Mouse (Mus musculus): ENCODE data around the gene Rph3al. TPM values are rescaled to one million over a fixed set of nuclear protein-coding genes. Genes with fewer than 3 reads are reported as not detected.

Rph3al gene
- total and polyA plus RNA-seq, 2 experiments from 2014 or later = 3.0 to 4.0 TPM

DNA sequence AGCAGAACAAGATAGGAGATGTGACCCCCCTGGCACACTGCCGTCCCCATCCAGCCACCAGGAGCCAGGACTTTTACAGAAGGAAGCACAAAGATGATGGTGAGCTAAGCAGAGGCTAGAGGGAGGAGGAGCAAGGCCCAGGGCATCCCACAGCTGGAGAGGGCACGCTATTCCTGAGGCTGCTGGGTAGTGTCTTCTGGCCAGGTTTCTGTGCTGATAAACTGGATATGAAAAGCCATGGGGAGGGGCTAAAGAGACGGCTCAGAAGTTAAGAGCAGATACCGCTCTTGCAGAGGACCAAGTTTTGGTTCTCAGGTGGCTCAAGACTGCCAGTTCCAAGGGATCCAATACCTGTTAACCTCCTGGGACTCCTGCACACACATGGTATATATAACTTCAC is 76.6 kb downstream of the Rph3al start:
- no peak overlapping the region for H3K4me2 ChIP-seq (ENCODE audit: low read depth, low read length, poor library complexity, severe bottlenecking)
- H3K4me1 ChIP-seq (ENCODE audit: insufficient read depth, low read length) = peaks cover 10% of the 10 kb centered on the region
- H3K9ac ChIP-seq (replicated peaks; ENCODE audit: low read length, poor library complexity, severe bottlenecking) = no peak overlapping the region
- no peak for DNase-seq (ENCODE audit: low spot score)
- no peak for TF ChIP-seq CTCF (IDR thresholded peaks at IDR 0.05)
- 0 out of 2 replicates have a peak, but pooled peaks cover 1% of the 10 kb centered on the region for H3K27me3 ChIP-seq (ENCODE audit: insufficient read depth, low read length)
- no peak overlapping the region for H3K4me3 ChIP-seq (ENCODE audit: low read depth, low read length)
- H3K27ac ChIP-seq (ENCODE audit: low read depth, low read length) = no peak overlapping the region
- no peaks in the 10 kb centered on the region for H3K9me3 ChIP-seq (ENCODE audit: low read length)
- WGBS = 48% methylated on average over 4 of the region's 4 CpGs
- H3K36me3 ChIP-seq (ENCODE audit: insufficient read depth, low read length) = no peaks in the 10 kb centered on the region
- ATAC-seq (ENCODE audit: low FRiP score) = no peak

DNA sequence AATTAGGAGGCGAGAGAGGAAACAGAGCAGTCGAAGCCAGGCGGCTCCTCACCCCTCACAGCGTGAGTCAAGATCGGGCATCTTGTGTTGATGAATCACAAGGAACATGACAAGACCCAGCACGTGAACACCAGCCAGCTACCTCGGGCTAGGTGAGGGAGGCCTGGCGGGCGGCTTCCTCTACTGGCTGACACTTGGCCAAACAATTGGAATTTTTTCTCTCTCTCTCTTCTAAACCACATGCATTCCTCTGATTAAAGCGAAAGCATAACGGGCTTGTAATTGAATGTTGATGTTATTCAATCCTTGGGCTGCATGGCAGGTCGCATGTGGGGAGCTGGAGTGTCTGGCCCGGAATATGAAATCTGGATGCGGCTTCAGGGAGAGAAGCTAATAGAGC is 77.0 kb downstream of the Rph3al start:
- Histone ChIP-seq H3K9ac (replicated peaks; ENCODE audit: low read length, poor library complexity, severe bottlenecking) (no peak overlapping the region), H3K27me3 (ENCODE audit: insufficient read depth, low read length) (no peaks in the 10 kb centered on the region), H3K9me3 (ENCODE audit: low read length) (no peaks in the 10 kb centered on the region), H3K4me3 (ENCODE audit: low read depth, low read length) (no peak overlapping the region), H3K27ac (ENCODE audit: low read depth, low read length) (no peak overlapping the region), H3K36me3 (ENCODE audit: insufficient read depth, low read length) (no peaks in the 10 kb centered on the region), H3K4me2 (ENCODE audit: low read depth, low read length, poor library complexity, severe bottlenecking) (no peak overlapping the region), H3K4me1 (ENCODE audit: insufficient read depth, low read length) (peaks cover 10% of the 10 kb centered on the region)
- no peak; the same call in 1 of the 2 replicates for TF ChIP-seq CTCF (IDR thresholded peaks at IDR 0.05)
- DNase-seq (ENCODE audit: low spot score) (no peak), ATAC-seq (ENCODE audit: low FRiP score) (no peak)
- 40% methylated on average over 14 of the region's 14 CpGs for WGBS

DNA sequence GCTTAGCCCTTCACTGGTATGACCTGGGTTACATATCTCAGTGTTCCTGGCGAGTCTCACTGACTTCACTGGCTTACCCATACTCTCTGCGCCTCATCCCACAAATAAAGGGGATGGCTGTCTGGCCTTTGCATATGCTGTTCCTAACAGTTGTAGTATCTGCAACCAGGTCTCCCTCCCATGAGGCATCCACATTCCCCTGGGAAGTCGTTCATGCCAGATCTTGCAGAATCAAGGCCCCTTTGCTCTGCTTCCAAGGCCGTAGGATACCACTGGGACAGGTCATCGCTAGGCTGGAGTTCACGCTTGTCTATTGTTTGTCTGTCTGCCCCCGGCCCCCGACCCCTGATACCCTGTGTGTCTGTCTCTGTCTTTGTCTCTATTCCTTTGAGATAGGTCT is 78.8 kb downstream of the Rph3al start:
- H3K9ac ChIP-seq (replicated peaks; ENCODE audit: low read length, poor library complexity, severe bottlenecking) = no peak overlapping the region
- H3K4me1 ChIP-seq (ENCODE audit: insufficient read depth, low read length) = peaks cover 4% of the 10 kb centered on the region; the same call in 1 of the 2 replicates
- no peaks in the 10 kb centered on the region for H3K36me3 ChIP-seq (ENCODE audit: insufficient read depth, low read length)
- no peak overlapping the region for H3K4me2 ChIP-seq (ENCODE audit: low read depth, low read length, poor library complexity, severe bottlenecking)
- no peak overlapping the region for H3K27ac ChIP-seq (ENCODE audit: low read depth, low read length)
- no peaks in the 10 kb centered on the region for H3K9me3 ChIP-seq (ENCODE audit: low read length)
- H3K27me3 ChIP-seq (ENCODE audit: insufficient read depth, low read length) = no peaks in the 10 kb centered on the region
- no peak for ATAC-seq (ENCODE audit: low FRiP score)
- H3K4me3 ChIP-seq (ENCODE audit: low read depth, low read length) = no peak overlapping the region
- TF ChIP-seq CTCF (IDR thresholded peaks at IDR 0.05) = no peak
- 59% methylated on average over 8 of the region's 8 CpGs for WGBS
- DNase-seq (ENCODE audit: low spot score) = no peak

DNA sequence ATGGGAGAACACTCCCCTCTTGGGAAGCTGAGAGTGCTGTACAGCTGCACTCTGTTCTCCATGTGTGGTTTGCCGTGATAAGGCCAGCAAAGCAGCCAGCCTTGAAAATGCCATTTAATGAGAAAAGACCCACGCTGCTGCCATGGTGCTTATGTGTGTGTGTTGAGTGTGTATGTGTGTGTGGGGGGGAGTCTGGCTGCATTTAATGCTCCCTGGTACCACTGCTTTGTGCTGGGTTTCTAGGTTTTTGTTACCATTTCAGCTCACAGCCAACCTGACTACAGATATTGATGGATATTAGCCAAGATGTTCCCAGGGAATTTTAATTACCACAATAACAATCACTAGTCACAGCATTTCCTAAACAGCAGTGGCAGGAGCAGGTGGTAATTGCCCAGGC is 79.3 kb downstream of the Rph3al start:
- Histone ChIP-seq H3K9me3 (ENCODE audit: low read length) (no peaks in the 10 kb centered on the region), H3K4me3 (ENCODE audit: low read depth, low read length) (no peak overlapping the region), H3K36me3 (ENCODE audit: insufficient read depth, low read length) (no peaks in the 10 kb centered on the region), H3K4me1 (ENCODE audit: insufficient read depth, low read length) (peaks cover 4% of the 10 kb centered on the region; the same call in 1 of the 2 replicates), H3K9ac (replicated peaks; ENCODE audit: low read length, poor library complexity, severe bottlenecking) (no peak overlapping the region), H3K27me3 (ENCODE audit: insufficient read depth, low read length) (no peaks in the 10 kb centered on the region), H3K27ac (ENCODE audit: low read depth, low read length) (no peak overlapping the region), H3K4me2 (ENCODE audit: low read depth, low read length, poor library complexity, severe bottlenecking) (no peak overlapping the region)
- WGBS = 44% methylated on average over 2 of the region's 2 CpGs
- DNase-seq (ENCODE audit: low spot score) (no peak), ATAC-seq (ENCODE audit: low FRiP score) (no peak)
- no peak for TF ChIP-seq CTCF (IDR thresholded peaks at IDR 0.05)

DNA sequence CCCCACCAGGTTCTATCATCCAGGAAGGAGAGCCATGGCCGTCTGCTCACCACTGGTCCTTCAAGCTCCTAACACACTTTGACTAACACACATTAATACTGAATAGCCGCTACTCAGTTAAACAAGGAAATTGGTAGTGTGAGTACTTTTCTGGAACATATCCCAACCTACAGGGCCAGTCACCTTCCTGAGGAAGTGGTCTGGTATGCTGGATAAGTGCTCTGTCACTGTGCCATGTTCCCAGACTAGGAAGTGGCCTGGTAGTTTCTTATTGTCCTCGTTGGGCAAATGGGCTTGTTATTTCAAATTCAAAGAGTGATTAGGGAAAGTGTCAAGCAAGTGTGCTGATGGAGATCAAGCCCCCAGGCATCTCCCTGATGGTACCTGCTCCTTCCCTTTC is 80.4 kb downstream of the Rph3al start:
- 85% methylated on average over 3 of the region's 3 CpGs for WGBS
- Histone ChIP-seq H3K36me3 (ENCODE audit: insufficient read depth, low read length) (no peaks in the 10 kb centered on the region), H3K4me3 (ENCODE audit: low read depth, low read length) (no peak overlapping the region), H3K27me3 (ENCODE audit: insufficient read depth, low read length) (no peaks in the 10 kb centered on the region), H3K4me2 (ENCODE audit: low read depth, low read length, poor library complexity, severe bottlenecking) (no peak overlapping the region), H3K4me1 (ENCODE audit: insufficient read depth, low read length) (peaks cover 4% of the 10 kb centered on the region; the same call in 1 of the 2 replicates), H3K9me3 (ENCODE audit: low read length) (no peaks in the 10 kb centered on the region), H3K9ac (replicated peaks; ENCODE audit: low read length, poor library complexity, severe bottlenecking) (no peak overlapping the region), H3K27ac (ENCODE audit: low read depth, low read length) (no peak overlapping the region)
- DNase-seq (ENCODE audit: low spot score) (no peak), ATAC-seq (ENCODE audit: low FRiP score) (no peak)
- no peak for TF ChIP-seq CTCF (IDR thresholded peaks at IDR 0.05)

DNA sequence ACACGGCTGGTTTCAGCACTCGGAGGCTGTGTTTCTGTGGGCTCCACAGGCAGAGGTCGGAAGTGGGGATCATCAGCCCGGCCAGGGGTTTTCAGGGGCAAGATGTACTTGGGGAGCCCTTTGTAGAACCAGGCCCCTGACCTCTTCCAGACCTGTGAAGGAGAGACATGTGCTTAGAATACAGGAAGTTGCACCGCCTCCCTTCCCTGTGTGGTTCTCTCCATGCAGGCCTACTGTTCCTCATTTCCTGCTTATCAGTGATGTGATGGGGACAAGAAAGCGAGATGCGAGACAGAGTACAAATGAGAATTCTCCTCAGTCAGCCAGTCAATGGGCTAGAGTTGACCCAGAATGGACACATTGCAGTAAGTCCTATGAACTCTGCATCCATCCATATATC is 83.9 kb downstream of the Rph3al start:
- no peak for TF ChIP-seq CTCF (IDR thresholded peaks at IDR 0.05)
- ATAC-seq (ENCODE audit: low FRiP score) = no peak
- Histone ChIP-seq H3K4me3 (ENCODE audit: low read depth, low read length) (no peak overlapping the region), H3K4me2 (ENCODE audit: low read depth, low read length, poor library complexity, severe bottlenecking) (no peak overlapping the region), H3K9ac (replicated peaks; ENCODE audit: low read length, poor library complexity, severe bottlenecking) (no peak overlapping the region), H3K27me3 (ENCODE audit: insufficient read depth, low read length) (no peaks in the 10 kb centered on the region), H3K27ac (ENCODE audit: low read depth, low read length) (no peak overlapping the region), H3K36me3 (ENCODE audit: insufficient read depth, low read length) (no peaks in the 10 kb centered on the region), H3K9me3 (ENCODE audit: low read length) (no peaks in the 10 kb centered on the region), H3K4me1 (ENCODE audit: insufficient read depth, low read length) (0 out of 2 replicates have a peak, but pooled peaks cover 4% of the 10 kb centered on the region)
- no peak for DNase-seq (ENCODE audit: low spot score)
- WGBS = 89% methylated on average over 7 of the region's 7 CpGs

Measured in midbrain, postnatal 0 days (tissue).